Mouse (Mus musculus) neural tube, embryonic 15.5 days (tissue): ENCODE results near the gene Gm8439. TPM values are rescaled to one million over a fixed set of nuclear protein-coding genes. Genes with fewer than 3 reads are reported as not detected.

Source experiments
- ATAC-seq: fragments of 200-750 bp; cut with Nextera tagmentation; 2 replicates; pipeline ENCODE4 v1.8.0; 2017; ENCODE audit warnings: mild to moderate bottlenecking, moderate TSS enrichment, moderate library complexity; ENCODE audit not compliant: low FRiP score
- H3K27ac ChIP-seq: fragments of 300-500 bp; sonication (generic); replicated peaks from 2 replicates; pipeline ENCODE4 v1.5.1; 2015; ENCODE audit warnings: mild to moderate bottlenecking, inconsistent platforms
- H3K27me3 ChIP-seq: fragments of 300-500 bp; sonication (generic); replicated peaks from 2 replicates; pipeline ENCODE4 v1.6.1; 2015; ENCODE audit warnings: inconsistent platforms
- H3K36me3 ChIP-seq: fragments of 300-500 bp; sonication (generic); 2 replicates; pipeline ENCODE4 v1.6.1; 2015; ENCODE audit warnings: inconsistent platforms
- H3K4me1 ChIP-seq: fragments of 300-500 bp; sonication (generic); 2 replicates; pipeline ENCODE4 v1.6.1; 2015; ENCODE audit warnings: inconsistent platforms
- H3K4me2 ChIP-seq: fragments of 300-500 bp; sonication (generic); 2 replicates; pipeline ENCODE4 v1.6.1; 2015; ENCODE audit warnings: inconsistent platforms, mild to moderate bottlenecking, moderate library complexity
- H3K4me3 ChIP-seq: fragments of 300-500 bp; sonication (generic); replicated peaks from 2 replicates; pipeline ENCODE4 v1.5.1; 2015; ENCODE audit warnings: mild to moderate bottlenecking, inconsistent platforms
- H3K9ac ChIP-seq: fragments of 300-500 bp; sonication (generic); replicated peaks from 2 replicates; pipeline ENCODE4 v1.6.1; 2015; ENCODE audit warnings: mild to moderate bottlenecking, inconsistent platforms
- H3K9me3 ChIP-seq: fragments of 300-500 bp; sonication (generic); replicated peaks from 2 replicates; pipeline ENCODE4 v1.6.1; 2016; ENCODE audit warnings: inconsistent platforms
- WGBS: fragments of 180-500 bp; shearing (Covaris S2); methylation state at CpG from one replicate; pipeline ENCODE4 v1.1.7; 2015; ENCODE audit warnings: mixed read lengths; 5-methylcytosine and 5-hydroxymethylcytosine counted together
- polyA plus RNA-seq: library from polyadenylated mRNA; unstranded; fragments of >200 nt; fragmentation: Nextera tagmentation; extraction: Ambion mirVana; gene quantifications from 2 replicates; pipeline ENCODE4 v1.2.1, GENCODE M21; 2015

Gene Gm8439
- polyA plus RNA-seq: not detected in 2 replicates

- H3K36me3 ChIP-seq: no peaks in the 10 kb centered on the region
- no peaks in the 10 kb centered on the region for H3K9me3 ChIP-seq
- H3K27me3 ChIP-seq: no peaks in the 10 kb centered on the region; the same call in 1 of the 2 replicates
- peaks cover 4% of the 10 kb centered on the region for H3K4me1 ChIP-seq
- 33% methylated on average over 4 of the region's 4 CpGs for WGBS
- no peak for ATAC-seq
- no peak within 1 kb of the TSS for H3K27ac ChIP-seq
- H3K4me2 ChIP-seq: no peak within 1 kb of the TSS
- no peak within 1 kb of the TSS for H3K4me3 ChIP-seq
- H3K9ac ChIP-seq: no peak within 1 kb of the TSS
Observed at GRCm38 (mm10) chr4:120588445-120588844, at the start of gene Gm8439. Gm8439 (plus strand) TSS chr4:120588745.

DNA sequence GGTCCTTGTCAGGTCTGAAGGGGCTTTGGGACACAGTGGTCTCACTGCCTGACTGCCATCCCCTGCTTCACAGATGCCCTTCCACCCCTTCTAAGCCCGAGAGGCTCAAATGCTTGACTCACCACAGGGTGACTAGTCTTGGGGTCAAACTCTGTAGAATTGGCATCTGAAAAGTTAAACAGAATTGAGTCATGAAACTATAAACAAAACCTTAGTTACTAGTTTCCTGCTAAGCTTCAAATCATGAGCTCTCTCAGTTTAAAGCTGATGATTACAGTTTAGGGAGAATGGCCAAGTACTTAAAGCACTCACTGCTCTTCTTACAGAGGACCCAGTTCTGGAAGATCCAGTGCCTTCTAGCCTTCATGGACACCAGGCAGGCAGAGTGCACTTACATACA, 43.6 kb upstream of the Gm8439 start:
- H3K4me1 ChIP-seq: no peaks in the 10 kb centered on the region
- ATAC-seq: no peak
- H3K9ac ChIP-seq: no peak overlapping the region
- H3K4me3 ChIP-seq: no peak overlapping the region
- peaks cover 86% of the 10 kb centered on the region for H3K36me3 ChIP-seq
- no peak overlapping the region for H3K27ac ChIP-seq
- 94% methylated on average over 1 of the region's 1 CpGs for WGBS
- H3K4me2 ChIP-seq: no peak overlapping the region
- no peaks in the 10 kb centered on the region for H3K27me3 ChIP-seq
- H3K9me3 ChIP-seq: no peaks in the 10 kb centered on the region

DNA sequence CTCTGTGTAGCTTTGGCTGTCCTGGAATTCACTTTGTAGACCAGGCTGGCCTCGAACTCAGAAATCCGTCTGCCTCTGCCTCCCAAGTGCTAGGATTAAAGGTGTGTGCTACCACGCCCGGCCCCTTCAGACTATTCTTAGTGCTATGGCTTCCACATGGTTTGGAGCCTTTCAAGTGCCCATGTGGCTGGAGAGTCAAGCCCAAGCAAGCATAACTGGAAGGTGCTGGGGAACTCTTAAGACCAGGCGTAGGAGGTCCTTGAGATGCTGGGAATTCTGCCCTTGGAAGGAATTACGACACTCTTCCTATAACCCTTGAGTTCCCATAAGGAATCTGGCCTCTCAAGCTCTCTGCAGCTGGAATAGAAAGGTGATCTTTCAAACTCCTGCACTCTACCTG, 32.0 kb upstream of the Gm8439 start:
- ATAC-seq: no peak
- Histone ChIP-seq H3K4me1 (no peaks in the 10 kb centered on the region), H3K9ac (no peak overlapping the region), H3K4me3 (no peak overlapping the region), H3K27me3 (no peaks in the 10 kb centered on the region), H3K27ac (no peak overlapping the region), H3K4me2 (no peak overlapping the region), H3K36me3 (peaks cover 73% of the 10 kb centered on the region), H3K9me3 (no peaks in the 10 kb centered on the region)
- 94% methylated on average over 6 of the region's 6 CpGs for WGBS

- ATAC-seq: no peak
- Histone ChIP-seq H3K4me3 (no peak overlapping the region), H3K9me3 (no peaks in the 10 kb centered on the region), H3K9ac (no peak overlapping the region), H3K4me2 (no peak overlapping the region), H3K36me3 (peaks cover 27% of the 10 kb centered on the region), H3K27ac (no peak overlapping the region), H3K27me3 (no peaks in the 10 kb centered on the region), H3K4me1 (peaks cover 20% of the 10 kb centered on the region)
- 71% methylated on average over 2 of the region's 2 CpGs for WGBS
Observed at GRCm38 (mm10) chr4:120565726-120566125, 22.8 kb upstream of the Gm8439 start.

DNA sequence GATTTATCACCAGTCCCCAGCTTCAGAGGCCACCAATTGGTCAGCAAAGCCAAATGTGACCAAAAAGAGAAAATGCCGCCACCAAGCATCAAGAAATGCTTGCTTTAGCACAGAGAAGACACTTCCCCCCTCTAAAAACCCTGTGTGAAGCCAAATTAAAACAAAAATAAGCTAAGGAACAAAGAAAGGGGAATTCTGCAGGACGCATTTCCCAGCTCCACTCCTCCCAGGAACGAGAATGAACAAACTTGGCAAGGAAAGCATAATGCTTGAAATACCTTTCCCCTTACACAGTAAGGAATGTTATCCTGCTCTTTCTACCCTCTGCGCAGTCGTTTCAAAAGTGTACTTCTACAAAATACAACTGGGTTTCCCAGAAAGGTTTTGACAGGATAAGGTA, 20.5 kb upstream of the Gm8439 start:
- Histone ChIP-seq H3K4me2 (peak overlapping the region; percentile 75), H3K4me3 (no peak overlapping the region), H3K36me3 (peaks cover 16% of the 10 kb centered on the region), H3K27ac (no peak overlapping the region), H3K4me1 (peaks cover 28% of the 10 kb centered on the region), H3K9me3 (no peaks in the 10 kb centered on the region), H3K27me3 (no peaks in the 10 kb centered on the region), H3K9ac (no peak overlapping the region)
- whole genome bisulfite sequencing: 45% methylated on average over 5 of the region's 5 CpGs
- ATAC-seq: no peak

GRCm38 (mm10) chr4:120569025-120569424, 19.5 kb upstream of the Gm8439 start:
- Histone ChIP-seq H3K4me2 (peak overlapping the region; percentile 75), H3K27me3 (no peaks in the 10 kb centered on the region), H3K4me3 (peak overlapping the region; percentile 69), H3K9ac (peak overlapping the region; percentile 86), H3K4me1 (peaks cover 28% of the 10 kb centered on the region), H3K27ac (peak overlapping the region; percentile 97), H3K36me3 (peaks cover 12% of the 10 kb centered on the region), H3K9me3 (no peaks in the 10 kb centered on the region)
- ATAC-seq: no peak
- WGBS: 3% methylated on average over 4 of the region's 4 CpGs

- H3K9me3 ChIP-seq: no peaks in the 10 kb centered on the region
- peak; percentile 98 for ATAC-seq
- WGBS: under 1% methylated on average over 95 of the region's 97 CpGs
- H3K4me3 ChIP-seq: peak within 1 kb of the TSS; percentile 69
- peak within 1 kb of the TSS; percentile 97 for H3K27ac ChIP-seq
- H3K4me1 ChIP-seq: peaks cover 28% of the 10 kb centered on the region
- H3K4me2 ChIP-seq: peak within 1 kb of the TSS; percentile 75
- H3K27me3 ChIP-seq: no peaks in the 10 kb centered on the region
- H3K9ac ChIP-seq: peak within 1 kb of the TSS; percentile 86
- peaks cover 5% of the 10 kb centered on the region; the same call in 1 of the 2 replicates for H3K36me3 ChIP-seq
Observed at GRCm38 (mm10) chr4:120569486-120570437, 18.8 kb upstream of the Gm8439 start, which contains the start of gene Ctps. Ctps (minus strand) TSS chr4:120570276.

DNA sequence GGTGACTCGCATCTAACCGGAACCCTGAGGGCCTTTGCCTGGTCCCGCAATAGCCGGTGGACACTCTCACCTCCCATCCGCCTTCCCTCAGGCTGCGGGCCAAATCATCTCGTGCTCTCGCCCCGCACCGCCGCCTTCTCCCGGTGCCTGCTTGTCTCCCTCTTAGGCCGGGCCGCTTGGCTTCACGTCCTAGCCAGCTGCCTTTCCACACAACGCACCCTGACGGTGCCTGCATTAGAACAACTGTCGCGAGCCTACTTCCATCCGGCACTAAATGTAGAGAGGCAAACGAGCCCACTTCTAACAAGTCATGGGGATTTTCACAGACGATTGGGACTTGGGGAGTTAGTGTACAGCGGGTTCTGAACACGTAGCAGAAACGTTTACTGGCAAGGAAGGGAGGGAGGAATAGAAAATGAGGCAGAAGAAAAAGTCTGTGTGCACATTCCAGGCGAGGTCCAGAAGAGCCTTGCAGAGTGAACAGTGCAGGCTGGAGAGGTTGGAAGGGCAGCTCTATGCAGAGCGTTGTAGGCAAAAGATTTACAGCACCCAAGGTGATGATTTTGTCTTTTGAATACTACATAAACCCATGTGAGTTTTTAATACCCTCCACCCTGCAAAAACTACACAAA, 18.0 kb upstream of the Gm8439 start:
- Histone ChIP-seq H3K4me3 (peak overlapping the region; percentile 69), H3K9ac (peak overlapping the region; percentile 86)
- WGBS: under 1% methylated on average over 27 of the region's 27 CpGs

DNA sequence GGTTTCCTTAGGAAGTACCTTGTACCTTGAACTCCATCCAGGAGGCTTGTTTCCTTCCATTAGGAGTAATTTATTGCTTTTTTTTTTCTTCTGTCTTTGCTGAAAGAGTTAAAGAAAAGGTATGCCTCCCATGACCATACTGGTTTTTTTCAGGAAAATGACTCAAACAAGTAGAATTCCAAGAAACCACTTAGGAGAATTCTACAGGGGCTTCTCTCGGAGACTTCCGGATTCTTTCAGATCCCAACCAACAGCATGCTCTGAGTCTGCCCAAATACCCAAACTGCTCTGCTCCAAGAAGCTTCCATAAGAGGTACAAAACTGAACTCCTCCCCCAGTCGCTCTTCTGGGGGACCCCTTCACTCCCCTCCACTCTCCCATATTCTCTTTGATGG, 17.5 kb upstream of the Gm8439 start:
- no peaks in the 10 kb centered on the region for H3K27me3 ChIP-seq
- peak overlapping the region; percentile 75 for H3K4me2 ChIP-seq
- H3K27ac ChIP-seq: peak overlapping the region; percentile 97
- peak overlapping the region; percentile 69 for H3K4me3 ChIP-seq
- 85% methylated on average over 3 of the region's 3 CpGs for WGBS
- ATAC-seq: no peak
- H3K4me1 ChIP-seq: peaks cover 28% of the 10 kb centered on the region
- no peaks in the 10 kb centered on the region for H3K36me3 ChIP-seq
- 0 out of 2 replicates have a peak overlapping the region, but pooled peaks have one; percentile 86 for H3K9ac ChIP-seq
- H3K9me3 ChIP-seq: no peaks in the 10 kb centered on the region

More for the DNA sequence above, 18.0 kb upstream of the Gm8439 start:
- 0 out of 2 replicates have a peak, but pooled peaks cover 2% of the 10 kb centered on the region for H3K36me3 ChIP-seq
- H3K27ac ChIP-seq: peak overlapping the region; percentile 97
- ATAC-seq: peak; percentile 74
- H3K4me1 ChIP-seq: peaks cover 28% of the 10 kb centered on the region
- H3K27me3 ChIP-seq: no peaks in the 10 kb centered on the region
- H3K9me3 ChIP-seq: no peaks in the 10 kb centered on the region
- peak overlapping the region; percentile 75 for H3K4me2 ChIP-seq

- 59% methylated on average over 3 of the region's 3 CpGs for WGBS
- ATAC-seq: no peak
- no peak overlapping the region for H3K4me3 ChIP-seq
Observed at GRCm38 (mm10) chr4:120571691-120572090, 16.9 kb upstream of the Gm8439 start.

DNA sequence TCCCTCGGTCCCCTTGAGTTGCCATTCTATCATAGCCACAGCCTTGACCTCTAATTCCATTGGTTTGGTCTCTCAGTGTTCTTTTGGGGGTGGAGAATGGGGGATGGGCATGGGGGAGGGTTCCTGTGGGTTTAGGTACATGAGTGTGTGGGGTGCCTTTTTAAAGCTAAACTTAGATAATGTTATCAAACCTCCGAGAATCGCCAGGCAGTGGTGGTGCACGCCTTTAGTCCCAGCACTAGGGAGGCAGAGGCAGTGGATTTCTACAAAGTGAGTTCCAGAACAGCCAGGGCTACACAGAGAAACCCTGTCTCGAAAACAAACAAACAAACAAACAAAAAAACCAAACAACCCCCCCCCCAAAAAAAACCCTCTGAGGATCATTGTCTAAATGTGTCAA, 7.7 kb upstream of the Gm8439 start:
- Histone ChIP-seq H3K4me3 (no peak overlapping the region), H3K4me1 (no peaks in the 10 kb centered on the region), H3K36me3 (no peaks in the 10 kb centered on the region), H3K4me2 (no peak overlapping the region), H3K9me3 (no peaks in the 10 kb centered on the region), H3K9ac (no peak overlapping the region), H3K27me3 (no peaks in the 10 kb centered on the region), H3K27ac (no peak overlapping the region)
- ATAC-seq: no peak
- WGBS: 89% methylated on average over 5 of the region's 5 CpGs

More at GRCm38 (mm10) chr4:120571691-120572090, 16.9 kb upstream of the Gm8439 start:
- H3K9ac ChIP-seq: no peak overlapping the region
- no peak overlapping the region for H3K4me2 ChIP-seq
- no peaks in the 10 kb centered on the region for H3K36me3 ChIP-seq
- H3K27ac ChIP-seq: no peak overlapping the region
- H3K27me3 ChIP-seq: no peaks in the 10 kb centered on the region
- peaks cover 28% of the 10 kb centered on the region for H3K4me1 ChIP-seq
- H3K9me3 ChIP-seq: no peaks in the 10 kb centered on the region
